Mouse (Mus musculus): ENCODE results near the gene 5330417H12Rik. TPM values are rescaled to one million over a fixed set of nuclear protein-coding genes. Genes with fewer than 3 reads are reported as not detected.
A peak's percentile ranks its signal among the peaks of the same experiment; 100 is the strongest.

Gene 5330417H12Rik
- total and polyA plus RNA-seq, 2 experiments, result not detected

GRCm38 (mm10) chr7:107607766-107608165, 17.2 kb downstream of the 5330417H12Rik start:
- Histone ChIP-seq H3K79me2 (ENCODE audit: control insufficient read depth, insufficient read depth, low read length) (peaks cover 43% of the 10 kb centered on the region), H3K27me3 (ENCODE audit: control insufficient read depth, insufficient read depth, low read length) (no peaks in the 10 kb centered on the region), H3K4me1 (ENCODE audit: control insufficient read depth, insufficient read depth, low read length) (peaks cover 10% of the 10 kb centered on the region), H3K36me3 (ENCODE audit: control insufficient read depth, insufficient read depth, low read length) (0 out of 2 replicates have a peak, but pooled peaks cover 3% of the 10 kb centered on the region), H3K27ac (replicated peaks; ENCODE audit: insufficient read depth, low read depth, low read length) (no peak overlapping the region), H3K9ac (ENCODE audit: low read depth, low read length) (no peak overlapping the region), H3K4me3 (ENCODE audit: insufficient read depth, low read depth, low read length) (no peak overlapping the region)
- 73% methylated on average over 1 of the region's 1 CpGs for WGBS
- DNase-seq (ENCODE audit: extremely low read depth, low read depth, low spot score), result no peak
- no peak for TF ChIP-seq POLR2A (IDR thresholded peaks at IDR 0.05; ENCODE audit: extremely low read depth, insufficient read depth, low read length)
- no peak for TF ChIP-seq CTCF (IDR thresholded peaks at IDR 0.05; ENCODE audit: low read depth, low read length)

- Histone ChIP-seq H3K36me3 (ENCODE audit: control insufficient read depth, insufficient read depth, low read length) (0 out of 2 replicates have a peak, but pooled peaks cover 6% of the 10 kb centered on the region), H3K27me3 (ENCODE audit: control insufficient read depth, insufficient read depth, low read length) (no peaks in the 10 kb centered on the region), H3K9ac (ENCODE audit: low read depth, low read length) (no peak overlapping the region), H3K4me3 (ENCODE audit: insufficient read depth, low read depth, low read length) (no peak overlapping the region), H3K79me2 (ENCODE audit: control insufficient read depth, insufficient read depth, low read length) (peaks cover 58% of the 10 kb centered on the region), H3K4me1 (ENCODE audit: control insufficient read depth, insufficient read depth, low read length) (peaks cover 13% of the 10 kb centered on the region), H3K27ac (replicated peaks; ENCODE audit: insufficient read depth, low read depth, low read length) (no peak overlapping the region)
- 89% methylated on average over 6 of the region's 6 CpGs for whole genome bisulfite sequencing
- no peak for DNase-seq (ENCODE audit: extremely low read depth, low read depth, low spot score)
- TF ChIP-seq POLR2A (IDR thresholded peaks at IDR 0.05; ENCODE audit: extremely low read depth, insufficient read depth, low read length) (no peak), CTCF (IDR thresholded peaks at IDR 0.05; ENCODE audit: low read depth, low read length) (no peak)
These were observed 22.0 kb downstream of the 5330417H12Rik start for GRCm38 (mm10) chr7:107602913-107603312.

GRCm38 (mm10) chr7:107602505-107602904, 22.5 kb downstream of the 5330417H12Rik start:
- H3K36me3 ChIP-seq (ENCODE audit: control insufficient read depth, insufficient read depth, low read length), result 0 out of 2 replicates have a peak, but pooled peaks cover 6% of the 10 kb centered on the region
- 81% methylated on average over 4 of the region's 4 CpGs for WGBS
- H3K27ac ChIP-seq (replicated peaks; ENCODE audit: insufficient read depth, low read depth, low read length), result no peak overlapping the region
- H3K79me2 ChIP-seq (ENCODE audit: control insufficient read depth, insufficient read depth, low read length), result peaks cover 63% of the 10 kb centered on the region
- TF ChIP-seq CTCF (IDR thresholded peaks at IDR 0.05; ENCODE audit: low read depth, low read length), result no peak
- no peak for TF ChIP-seq POLR2A (IDR thresholded peaks at IDR 0.05; ENCODE audit: extremely low read depth, insufficient read depth, low read length)
- no peak overlapping the region for H3K4me3 ChIP-seq (ENCODE audit: insufficient read depth, low read depth, low read length)
- DNase-seq (ENCODE audit: extremely low read depth, low read depth, low spot score), result no peak
- no peaks in the 10 kb centered on the region for H3K27me3 ChIP-seq (ENCODE audit: control insufficient read depth, insufficient read depth, low read length)
- H3K9ac ChIP-seq (ENCODE audit: low read depth, low read length), result no peak overlapping the region
- H3K4me1 ChIP-seq (ENCODE audit: control insufficient read depth, insufficient read depth, low read length), result peaks cover 13% of the 10 kb centered on the region

- H3K36me3 ChIP-seq (ENCODE audit: control insufficient read depth, insufficient read depth, low read length), result 0 out of 2 replicates have a peak, but pooled peaks cover 4% of the 10 kb centered on the region
- peaks cover 13% of the 10 kb centered on the region for H3K4me1 ChIP-seq (ENCODE audit: control insufficient read depth, insufficient read depth, low read length)
- 22% methylated on average over 5 of the region's 5 CpGs for WGBS
- no peak overlapping the region for H3K9ac ChIP-seq (ENCODE audit: low read depth, low read length)
- peaks cover 56% of the 10 kb centered on the region for H3K79me2 ChIP-seq (ENCODE audit: control insufficient read depth, insufficient read depth, low read length)
- no peak for TF ChIP-seq POLR2A (IDR thresholded peaks at IDR 0.05; ENCODE audit: extremely low read depth, insufficient read depth, low read length)
- TF ChIP-seq CTCF (IDR thresholded peaks at IDR 0.05; ENCODE audit: low read depth, low read length), result no peak
- no peaks in the 10 kb centered on the region for H3K27me3 ChIP-seq (ENCODE audit: control insufficient read depth, insufficient read depth, low read length)
- DNase-seq (ENCODE audit: extremely low read depth, low read depth, low spot score), result peak; percentile 96
- H3K4me3 ChIP-seq (ENCODE audit: insufficient read depth, low read depth, low read length), result no peak overlapping the region
- H3K27ac ChIP-seq (replicated peaks; ENCODE audit: insufficient read depth, low read depth, low read length), result peak overlapping the region; percentile 54
These were observed 24.3 kb downstream of the 5330417H12Rik start for GRCm38 (mm10) chr7:107600651-107601050.

GRCm38 (mm10) chr7:107597956-107598355, 27.0 kb downstream of the 5330417H12Rik start:
- H3K4me1 ChIP-seq (ENCODE audit: control insufficient read depth, insufficient read depth, low read length), result peaks cover 16% of the 10 kb centered on the region
- TF ChIP-seq POLR2A (IDR thresholded peaks at IDR 0.05; ENCODE audit: extremely low read depth, insufficient read depth, low read length), result no peak
- no peak for TF ChIP-seq CTCF (IDR thresholded peaks at IDR 0.05; ENCODE audit: low read depth, low read length)
- no peak for DNase-seq (ENCODE audit: extremely low read depth, low read depth, low spot score)
- H3K4me3 ChIP-seq (ENCODE audit: insufficient read depth, low read depth, low read length), result no peak overlapping the region
- 0 out of 2 replicates have a peak, but pooled peaks cover 4% of the 10 kb centered on the region for H3K36me3 ChIP-seq (ENCODE audit: control insufficient read depth, insufficient read depth, low read length)
- H3K9ac ChIP-seq (ENCODE audit: low read depth, low read length), result no peak overlapping the region
- H3K27me3 ChIP-seq (ENCODE audit: control insufficient read depth, insufficient read depth, low read length), result no peaks in the 10 kb centered on the region
- WGBS, result 78% methylated on average over 3 of the region's 3 CpGs
- no peak overlapping the region for H3K27ac ChIP-seq (replicated peaks; ENCODE audit: insufficient read depth, low read depth, low read length)
- peaks cover 38% of the 10 kb centered on the region for H3K79me2 ChIP-seq (ENCODE audit: control insufficient read depth, insufficient read depth, low read length)

GRCm38 (mm10) chr7:107596753-107597152, 28.2 kb downstream of the 5330417H12Rik start:
- Histone ChIP-seq H3K27me3 (ENCODE audit: control insufficient read depth, insufficient read depth, low read length) (no peaks in the 10 kb centered on the region), H3K9ac (ENCODE audit: low read depth, low read length) (peak overlapping the region; percentile 61), H3K4me3 (ENCODE audit: insufficient read depth, low read depth, low read length) (peak overlapping the region; percentile 66), H3K36me3 (ENCODE audit: control insufficient read depth, insufficient read depth, low read length) (no peaks in the 10 kb centered on the region), H3K79me2 (ENCODE audit: control insufficient read depth, insufficient read depth, low read length) (peaks cover 27% of the 10 kb centered on the region; the same call in 1 of the 2 replicates), H3K4me1 (ENCODE audit: control insufficient read depth, insufficient read depth, low read length) (peaks cover 16% of the 10 kb centered on the region), H3K27ac (replicated peaks; ENCODE audit: insufficient read depth, low read depth, low read length) (peak overlapping the region; percentile 96)
- peak; percentile 90 for DNase-seq (ENCODE audit: extremely low read depth, low read depth, low spot score)
- no peak for TF ChIP-seq CTCF (IDR thresholded peaks at IDR 0.05; ENCODE audit: low read depth, low read length)
- TF ChIP-seq POLR2A (IDR thresholded peaks at IDR 0.05; ENCODE audit: extremely low read depth, insufficient read depth, low read length), result no peak

Data from liver, adult 2 months (tissue).